Mouse (Mus musculus): ENCODE data around the gene Tbc1d20. TPM values are rescaled to one million over a fixed set of nuclear protein-coding genes. Genes with fewer than 3 reads are reported as not detected.
"Not testable (repeated sequence)": the region's sequence is repeated elsewhere in the genome, so short reads cannot be mapped to it uniquely, and the experiment has no call there.

Gene Tbc1d20
- polyA plus RNA-seq, 1 experiment from 2014 or later: 42.5 TPM

DNA sequence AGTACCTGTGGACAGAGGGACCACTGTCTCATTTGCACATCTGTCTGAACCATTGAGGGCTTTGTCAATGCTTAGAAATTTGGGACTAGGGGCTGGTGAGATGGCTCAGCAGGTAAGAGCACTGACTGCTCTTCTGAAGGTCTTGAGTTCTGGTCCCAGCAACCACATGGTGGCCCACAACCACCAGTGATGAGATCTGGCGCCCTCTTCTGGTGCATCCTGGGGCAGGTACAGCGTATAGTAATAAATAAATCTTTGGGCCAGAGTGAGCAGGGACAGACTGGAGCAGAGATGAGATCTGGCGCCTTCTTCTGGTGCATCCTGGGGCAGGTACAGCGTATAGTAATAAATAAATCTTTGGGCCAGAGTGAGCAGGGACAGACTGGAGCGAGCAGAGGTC is 65.3 kb downstream of the Tbc1d20 start:
- 69% methylated on average over 5 of the region's 5 CpGs for WGBS
- not testable (repeated sequence) for H3K4me1 ChIP-seq (replicated peaks); H3K4me3 ChIP-seq (replicated peaks); H3K36me3 ChIP-seq; ATAC-seq (ENCODE audit: insufficient number of reproducible peaks, insufficient read depth, low FRiP score, low TSS enrichment, low read depth); H3K4me2 ChIP-seq; H3K9ac ChIP-seq (replicated peaks); H3K9me3 ChIP-seq; H3K27me3 ChIP-seq; H3K27ac ChIP-seq

DNA sequence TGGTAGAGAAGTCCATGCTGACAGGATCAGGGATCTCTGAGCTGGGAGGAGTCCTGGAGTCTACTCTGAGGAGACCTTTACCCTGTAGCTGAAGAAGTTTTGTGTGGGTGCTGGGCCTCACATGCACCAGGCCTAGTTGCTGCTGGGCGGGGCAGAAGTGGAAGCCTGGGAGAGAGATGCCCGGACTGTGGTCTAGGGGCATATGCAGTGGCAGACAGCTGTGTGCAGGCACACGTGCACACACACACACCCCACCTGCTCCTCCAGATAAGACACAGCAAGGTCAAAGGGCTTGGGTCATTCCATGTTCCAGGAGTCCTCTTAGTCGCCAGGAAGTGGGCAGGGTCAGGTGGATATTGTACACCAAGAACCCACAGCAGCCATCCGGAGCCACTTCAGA is 66.0 kb downstream of the Tbc1d20 start:
- Histone ChIP-seq H3K27me3 (0 out of 2 replicates have a peak, but pooled peaks cover 3% of the 10 kb centered on the region), H3K27ac (no peak overlapping the region), H3K4me1 (replicated peaks) (no peaks in the 10 kb centered on the region; the same call in 1 of the 2 replicates), H3K4me2 (no peak overlapping the region), H3K4me3 (replicated peaks) (no peak overlapping the region), H3K9ac (replicated peaks) (no peak overlapping the region), H3K36me3 (no peaks in the 10 kb centered on the region), H3K9me3 (no peaks in the 10 kb centered on the region)
- WGBS: 72% methylated on average over 5 of the region's 5 CpGs
- no peak for ATAC-seq (ENCODE audit: insufficient number of reproducible peaks, insufficient read depth, low FRiP score, low TSS enrichment, low read depth)

DNA sequence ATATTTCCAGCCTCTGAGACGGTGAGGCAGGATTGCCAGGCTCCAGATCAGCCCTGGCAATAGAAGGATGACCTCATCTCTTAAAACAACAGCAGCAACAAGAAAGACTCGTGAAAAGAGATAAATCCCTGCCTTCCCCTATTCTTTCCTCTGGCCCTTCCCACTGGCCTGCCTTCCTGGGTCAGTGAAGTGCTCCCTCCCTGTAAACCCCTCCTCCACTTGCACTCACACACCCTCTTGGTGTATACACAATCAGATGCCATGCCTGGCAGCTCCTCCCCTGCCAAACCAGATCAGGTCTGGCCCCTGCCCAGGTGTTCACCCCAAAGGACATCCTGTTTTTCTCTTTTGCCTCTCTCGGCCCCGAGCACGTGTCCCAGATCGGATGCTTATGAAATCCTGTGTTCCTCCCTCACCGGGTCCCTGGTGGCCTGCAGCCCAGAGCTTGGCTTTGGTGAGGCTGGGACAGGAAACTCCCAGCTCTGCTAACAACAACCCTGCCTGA is 66.7 kb downstream of the Tbc1d20 start:
- no peak overlapping the region for H3K27ac ChIP-seq
- H3K4me3 ChIP-seq (replicated peaks): no peak overlapping the region
- H3K9me3 ChIP-seq: no peaks in the 10 kb centered on the region
- no peaks in the 10 kb centered on the region for H3K36me3 ChIP-seq
- 66% methylated on average over 7 of the region's 7 CpGs for WGBS
- ATAC-seq (ENCODE audit: insufficient number of reproducible peaks, insufficient read depth, low FRiP score, low TSS enrichment, low read depth): no peak
- H3K4me2 ChIP-seq: no peak overlapping the region
- H3K9ac ChIP-seq (replicated peaks): no peak overlapping the region
- H3K4me1 ChIP-seq (replicated peaks): no peaks in the 10 kb centered on the region; the same call in 1 of the 2 replicates
- 0 out of 2 replicates have a peak, but pooled peaks cover 3% of the 10 kb centered on the region for H3K27me3 ChIP-seq

DNA sequence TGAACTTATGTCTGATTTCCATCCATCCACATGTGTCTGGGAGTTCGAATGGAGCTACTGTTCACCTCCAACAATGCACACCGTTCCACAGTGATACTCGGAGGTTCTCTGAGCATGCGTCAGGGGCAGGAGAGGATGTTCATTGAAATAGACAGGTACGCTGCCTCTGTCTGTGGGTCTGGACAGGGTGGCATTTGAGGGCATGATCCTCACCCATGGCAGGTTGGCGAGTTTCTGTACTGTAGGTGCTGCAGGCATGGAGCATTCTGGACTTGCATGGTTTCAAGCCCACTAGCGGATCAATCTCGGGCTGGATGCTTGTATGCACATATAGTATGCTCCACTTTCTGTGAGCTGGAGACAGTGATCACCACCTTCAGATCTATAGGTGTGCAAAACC is 67.6 kb downstream of the Tbc1d20 start:
- no peaks in the 10 kb centered on the region for H3K27me3 ChIP-seq
- WGBS: 87% methylated on average over 8 of the region's 8 CpGs
- no peaks in the 10 kb centered on the region for H3K9me3 ChIP-seq
- H3K4me1 ChIP-seq (replicated peaks): no peaks in the 10 kb centered on the region; the same call in 1 of the 2 replicates
- H3K36me3 ChIP-seq: no peaks in the 10 kb centered on the region
- H3K4me3 ChIP-seq (replicated peaks): no peak overlapping the region
- H3K27ac ChIP-seq: no peak overlapping the region
- no peak overlapping the region for H3K9ac ChIP-seq (replicated peaks)
- ATAC-seq (ENCODE audit: insufficient number of reproducible peaks, insufficient read depth, low FRiP score, low TSS enrichment, low read depth): no peak
- H3K4me2 ChIP-seq: no peak overlapping the region

Other genes starting within 250 kb of the Tbc1d20 start
- not detected in 2 replicates for gene Scrt2, start 212.3 kb upstream of the Tbc1d20 start, polyA plus RNA-seq (2016; fragmentation: Nextera tagmentation; extraction: Ambion mirVana)
- 7.5 and 8.6 TPM in 2 replicates for gene Srxn1, start 188.3 kb upstream of the Tbc1d20 start, polyA plus RNA-seq (2016; fragmentation: Nextera tagmentation; extraction: Ambion mirVana)
- gene Tcf15, start 150.3 kb upstream of the Tbc1d20 start, polyA plus RNA-seq (2016; fragmentation: Nextera tagmentation; extraction: Ambion mirVana): 11.5 and 11.9 TPM in 2 replicates
- gene Csnk2a1, start 67.0 kb upstream of the Tbc1d20 start, polyA plus RNA-seq (2016; fragmentation: Nextera tagmentation; extraction: Ambion mirVana): 94.5 and 102 TPM in 2 replicates
- gene Rbck1, start 38.8 kb downstream of the Tbc1d20 start, polyA plus RNA-seq (2016; fragmentation: Nextera tagmentation; extraction: Ambion mirVana): 72.9 and 79.2 TPM in 2 replicates
- 3.0 and 3.6 TPM in 2 replicates for gene Trib3, start 50.2 kb downstream of the Tbc1d20 start, polyA plus RNA-seq (2016; fragmentation: Nextera tagmentation; extraction: Ambion mirVana)
- 2.2 and 3.0 TPM in 2 replicates for gene Nrsn2, start 82.8 kb downstream of the Tbc1d20 start, polyA plus RNA-seq (2016; fragmentation: Nextera tagmentation; extraction: Ambion mirVana)
- gene Sox12, start 104.2 kb downstream of the Tbc1d20 start, polyA plus RNA-seq (2016; fragmentation: Nextera tagmentation; extraction: Ambion mirVana): 15.6 and 16.8 TPM in 2 replicates
- gene Zcchc3, start 121.2 kb downstream of the Tbc1d20 start, polyA plus RNA-seq (2016; fragmentation: Nextera tagmentation; extraction: Ambion mirVana): 74.1 and 76.6 TPM in 2 replicates
- 0.24 and 0.59 TPM in 2 replicates for gene 6820408C15Rik, start 121.8 kb downstream of the Tbc1d20 start, polyA plus RNA-seq (2016; fragmentation: Nextera tagmentation; extraction: Ambion mirVana)
- not detected in 2 replicates for gene Defb23, start 170.8 kb downstream of the Tbc1d20 start, polyA plus RNA-seq (2016; fragmentation: Nextera tagmentation; extraction: Ambion mirVana)
- gene Defb20, start 183.2 kb downstream of the Tbc1d20 start, polyA plus RNA-seq (2016; fragmentation: Nextera tagmentation; extraction: Ambion mirVana): not detected in 2 replicates
- gene Defb22, start 196.3 kb downstream of the Tbc1d20 start, polyA plus RNA-seq (2016; fragmentation: Nextera tagmentation; extraction: Ambion mirVana): not detected in 2 replicates
- gene Defb26, start 217.9 kb downstream of the Tbc1d20 start, polyA plus RNA-seq (2016; fragmentation: Nextera tagmentation; extraction: Ambion mirVana): not detected in 2 replicates
- gene Defb28, start 224.4 kb downstream of the Tbc1d20 start, polyA plus RNA-seq (2016; fragmentation: Nextera tagmentation; extraction: Ambion mirVana): not detected in 2 replicates
- not detected in 2 replicates for gene Defb29, start 246.3 kb downstream of the Tbc1d20 start, polyA plus RNA-seq (2016; fragmentation: Nextera tagmentation; extraction: Ambion mirVana)